Mouse (Mus musculus) embryo, embryonic 9.5 days (tissue): ENCODE data around the gene Map3k7cl.

ENCODE experiments used
- DNase-seq: peaks from one replicate; pipeline ENCODE4 v3.0.0-alpha.2; 2017; ENCODE audit errors: extremely low spot score

The Map3k7cl gene

GRCm38 (mm10) chr16:87638098-87638497 is 85.0 kb downstream of the Map3k7cl start:
- DNase-seq, result no peak

- no peak for DNase-seq
Observed at GRCm38 (mm10) chr16:87642234-87642633, 89.1 kb downstream of the Map3k7cl start.

GRCm38 (mm10) chr16:87644111-87644770 is 91.1 kb downstream of the Map3k7cl start:
- DNase-seq, result no peak
